Mouse (Mus musculus) MEL (cell line): Measurements from ENCODE around the gene Fyb. TPM values are rescaled to one million over a fixed set of nuclear protein-coding genes. Genes with fewer than 3 reads are reported as not detected.
A peak's percentile ranks its signal among the peaks of the same experiment; 100 is the strongest.

Experiments
- DNase-seq: peaks from one replicate; pipeline ENCODE4 v3.0.0; 2011; ENCODE audit warnings: low read depth, low spot score
- H3K27ac ChIP-seq: 2 replicates; pipeline ENCODE4 v1.5.1; 2012; ENCODE audit warnings: low read depth, mild to moderate bottlenecking, control low read depth, low read length, moderate library complexity; ENCODE audit not compliant: control insufficient read depth
- H3K27me3 ChIP-seq, 2 experiments: fragments of 150-350 bp in 1 of 2; sonication (generic) in 1 of 2; 2 replicates each; pipeline ENCODE4 v1.6.1; 2012; ENCODE audit warnings: low read length in 2 of 2, mild to moderate bottlenecking in 2 of 2, improper control_type of control experiment in 1 of 2, moderate library complexity in 1 of 2; ENCODE audit not compliant: insufficient read depth in 2 of 2, control insufficient read depth in 1 of 2
- H3K36me3 ChIP-seq, 2 experiments: 2 replicates each; pipeline ENCODE4 v1.6.1; 2012 to 2014; ENCODE audit warnings: low read length in 2 of 2, improper control_type of control experiment in 1 of 2, inconsistent platforms in 1 of 2, mild to moderate bottlenecking in 1 of 2; ENCODE audit not compliant: insufficient read depth in 2 of 2, control insufficient read depth in 1 of 2
- H3K4me1 ChIP-seq, 2 experiments: fragments of 150-350 bp in 1 of 2; sonication (generic) in 1 of 2; 2 replicates each; pipeline ENCODE4 v1.6.1; 2012; ENCODE audit warnings: low read length in 2 of 2, improper control_type of control experiment in 1 of 2, mild to moderate bottlenecking in 1 of 2; ENCODE audit not compliant: insufficient read depth in 2 of 2, control insufficient read depth in 1 of 2
- H3K4me3 ChIP-seq, 2 experiments: fragments of 150-350 bp in 1 of 2; sonication (generic) in 1 of 2; 2 replicates each; pipeline ENCODE4 v1.5.1; 2012; ENCODE audit warnings: low read depth in 2 of 2, low read length in 2 of 2, mild to moderate bottlenecking in 2 of 2, moderate library complexity in 2 of 2, control low read depth in 1 of 2, improper control_type of control experiment in 1 of 2; ENCODE audit not compliant: control insufficient read depth in 1 of 2, insufficient read depth in 1 of 2
- H3K79me2 ChIP-seq: 2 replicates; pipeline ENCODE4 v1.6.1; 2012; ENCODE audit warnings: mild to moderate bottlenecking, low read length, moderate library complexity; ENCODE audit not compliant: control insufficient read depth, poor library complexity, insufficient read depth
- H3K9ac ChIP-seq: 2 replicates; pipeline ENCODE4 v1.6.1; 2012; ENCODE audit warnings: low read depth, mild to moderate bottlenecking, control low read depth, low read length, moderate library complexity; ENCODE audit not compliant: control insufficient read depth, poor library complexity, severe bottlenecking
- H3K9me3 ChIP-seq: fragments of 150-350 bp; sonication (generic); replicated peaks from 2 replicates; pipeline ENCODE4 v1.6.1; 2012; ENCODE audit warnings: mild to moderate bottlenecking, low read length, improper control_type of control experiment, moderate library complexity; ENCODE audit not compliant: insufficient read depth
- CHD1 ChIP-seq: IDR thresholded peaks from 2 replicates; pipeline ENCODE4 v1.6.1; 2012; ENCODE audit warnings: low read depth, mild to moderate bottlenecking, inconsistent platforms, low read length, improper control_type of control experiment
- CHD2 ChIP-seq: IDR thresholded peaks from 2 replicates; pipeline ENCODE4 v1.6.1; 2011; ENCODE audit warnings: low read length, improper control_type of control experiment
- E2F4 ChIP-seq: IDR thresholded peaks from 2 replicates; pipeline ENCODE4 v1.6.1; 2011; ENCODE audit warnings: low read depth, low read length, improper control_type of control experiment, borderline replicate concordance
- EP300 ChIP-seq, 2 experiments: IDR thresholded peaks; 2 replicates each; pipeline ENCODE4 v1.6.1; 2011; ENCODE audit warnings: improper control_type of control experiment in 2 of 2, low read length in 2 of 2, low read depth in 1 of 2, mild to moderate bottlenecking in 1 of 2
- ETS1 ChIP-seq: IDR thresholded peaks from 2 replicates; pipeline ENCODE4 v1.6.1; 2012; ENCODE audit warnings: low read depth, mild to moderate bottlenecking, inconsistent platforms, low read length, improper control_type of control experiment, moderate library complexity
- GATA1 ChIP-seq: IDR thresholded peaks from 2 replicates; pipeline ENCODE4 v1.6.1; 2011; ENCODE audit warnings: low read depth, low read length, improper control_type of control experiment
- JUND ChIP-seq: IDR thresholded peaks from 2 replicates; pipeline ENCODE4 v1.6.1; 2011; ENCODE audit warnings: low read depth, mild to moderate bottlenecking, improper control_type of control experiment, low read length
- KAT2A ChIP-seq: conservative IDR thresholded peaks from 2 replicates; pipeline ENCODE4 v1.6.1; 2012; ENCODE audit warnings: low read depth, low read length, improper control_type of control experiment, inconsistent platforms
- MAFK ChIP-seq: IDR thresholded peaks from 2 replicates; pipeline ENCODE4 v1.6.1; 2011; ENCODE audit warnings: low read depth, mild to moderate bottlenecking, low read length, improper control_type of control experiment, borderline replicate concordance
- MAX ChIP-seq: IDR thresholded peaks from 2 replicates; pipeline ENCODE4 v1.6.1; 2011; ENCODE audit warnings: low read length, improper control_type of control experiment
- MAZ ChIP-seq: IDR thresholded peaks from 2 replicates; pipeline ENCODE4 v1.6.1; 2012; ENCODE audit warnings: low read depth, mild to moderate bottlenecking, inconsistent platforms, low read length, improper control_type of control experiment
- MEF2A ChIP-seq: IDR thresholded peaks from 2 replicates; pipeline ENCODE4 v1.6.1; 2014; ENCODE audit warnings: low read depth, mild to moderate bottlenecking, inconsistent platforms, low read length, improper control_type of control experiment; ENCODE audit not compliant: poor library complexity, insufficient replicate concordance, severe bottlenecking; ENCODE audit errors: extremely low read depth
- MYC ChIP-seq: IDR thresholded peaks from 2 replicates; pipeline ENCODE4 v1.6.1; 2011; ENCODE audit warnings: low read depth, mild to moderate bottlenecking, low read length, improper control_type of control experiment, moderate library complexity
- NELFE ChIP-seq: IDR thresholded peaks from 2 replicates; pipeline ENCODE4 v1.6.1; 2011; ENCODE audit warnings: low read depth, low read length, improper control_type of control experiment
- NRF1 ChIP-seq: IDR thresholded peaks from 2 replicates; pipeline ENCODE4 v1.6.1; 2014; ENCODE audit warnings: low read depth, mild to moderate bottlenecking, inconsistent platforms, low read length, improper control_type of control experiment, moderate library complexity; ENCODE audit not compliant: poor library complexity, insufficient read depth, severe bottlenecking
- POLR2A ChIP-seq, 2 experiments: IDR thresholded peaks; 2 replicates each; pipeline ENCODE4 v1.6.1; 2011 to 2012; ENCODE audit warnings: low read length in 2 of 2, mild to moderate bottlenecking in 2 of 2, control low read depth in 1 of 2, improper control_type of control experiment in 1 of 2, low read depth in 1 of 2, moderate library complexity in 1 of 2; ENCODE audit not compliant: control insufficient read depth in 1 of 2, insufficient read depth in 1 of 2, poor library complexity in 1 of 2
- POLR2AphosphoS2 ChIP-seq: IDR thresholded peaks from 2 replicates; pipeline ENCODE4 v1.6.1; 2011; ENCODE audit warnings: low read length, improper control_type of control experiment
- POLR2AphosphoS5 ChIP-seq: IDR thresholded peaks from 2 replicates; pipeline ENCODE4 v1.6.1; 2012; ENCODE audit warnings: low read depth, borderline replicate concordance, mild to moderate bottlenecking, inconsistent platforms, low read length, moderate library complexity, mixed read lengths
- RAD21 ChIP-seq: IDR thresholded peaks from 2 replicates; pipeline ENCODE4 v1.6.1; 2011; ENCODE audit warnings: mild to moderate bottlenecking, low read depth, low read length, improper control_type of control experiment
- SIN3A ChIP-seq: IDR thresholded peaks from 2 replicates; pipeline ENCODE4 v1.6.1; 2012; ENCODE audit warnings: low read length, improper control_type of control experiment, inconsistent platforms
- SMC3 ChIP-seq: IDR thresholded peaks from 2 replicates; pipeline ENCODE4 v1.6.1; 2011; ENCODE audit warnings: low read depth, low read length, improper control_type of control experiment
- TAL1 ChIP-seq: IDR thresholded peaks from 2 replicates; pipeline ENCODE4 v1.6.1; 2012; ENCODE audit warnings: mild to moderate bottlenecking, inconsistent platforms, low read length, moderate library complexity, mixed read lengths
- TBP ChIP-seq: IDR thresholded peaks from 2 replicates; pipeline ENCODE4 v1.8.0; 2011; ENCODE audit warnings: low read depth, low read length, improper control_type of control experiment
- TCF12 ChIP-seq: IDR thresholded peaks from 2 replicates; pipeline ENCODE4 v1.6.1; 2014; ENCODE audit warnings: low read depth, mild to moderate bottlenecking, inconsistent platforms, low read length, improper control_type of control experiment, moderate library complexity
- USF1 ChIP-seq: IDR thresholded peaks from 2 replicates; pipeline ENCODE4 v1.6.1; 2014; ENCODE audit warnings: low read depth, mild to moderate bottlenecking, inconsistent platforms, low read length, improper control_type of control experiment, moderate library complexity
- ZC3H11A ChIP-seq: IDR thresholded peaks from 2 replicates; pipeline ENCODE4 v1.6.1; 2012; ENCODE audit warnings: low read depth, mild to moderate bottlenecking, inconsistent platforms, low read length, improper control_type of control experiment
- ZKSCAN1 ChIP-seq: IDR thresholded peaks from 2 replicates; pipeline ENCODE4 v1.6.1; 2012; ENCODE audit warnings: low read depth, mild to moderate bottlenecking, inconsistent platforms, low read length, improper control_type of control experiment, moderate library complexity
- polyA plus RNA-seq, 2 experiments: library from polyadenylated mRNA; stranded (reverse) in 1 of 2; unstranded in 1 of 2; fragments of >175 nt in 1 of 2; fragments of >200 nt in 1 of 2; gene quantifications; 2 replicates each; pipeline versions ENCODE4 v1.2.1 to v1.2.4; 2012; ENCODE audit warnings: low replicate concordance in 2 of 2, low read depth in 1 of 2; ENCODE audit not compliant: insufficient read length in 2 of 2, insufficient read depth in 1 of 2, missing spikeins in 1 of 2
- total RNA-seq: library from RNA; depleted of rRNA; stranded (reverse); fragments of 300-350 nt; gene quantifications from 2 replicates; pipeline ENCODE4 v1.2.3, GENCODE M21; 2012

Fyb gene
- total and polyA plus RNA-seq, 3 experiments: 175 to 208 TPM; not detected in 1

DNA sequence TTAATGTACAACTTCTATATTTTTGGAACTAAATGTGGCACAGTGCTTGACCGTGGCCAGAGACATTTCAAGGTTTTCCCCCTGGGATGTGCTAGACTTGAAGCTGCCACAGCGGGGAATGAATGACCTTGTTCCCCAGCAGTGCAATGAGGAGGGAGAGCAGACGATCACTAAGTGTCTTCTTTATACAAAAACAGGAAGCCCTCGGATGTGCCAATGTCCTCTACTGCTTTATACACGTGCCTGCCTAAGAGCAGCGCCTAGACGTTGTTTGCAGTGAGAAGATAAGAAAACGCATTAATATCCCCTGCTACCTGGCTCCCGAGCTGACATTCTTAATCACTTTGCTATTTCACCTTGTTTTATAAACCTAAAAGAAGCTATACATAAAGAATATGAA, 55.3 kb downstream of the Fyb start (continued):
- TF ChIP-seq ZC3H11A (no peak), MEF2A (no peak), SIN3A (peak; percentile 73), TAL1 (peak; percentile 39), MAZ (no peak), NRF1 (no peak), NELFE (no peak), POLR2A (IDR thresholded peaks at IDR 0.05; ENCODE audit: control insufficient read depth in 1 of 2, insufficient read depth in 1 of 2, low read depth in 1 of 2, low read length in 2 of 2, poor library complexity in 1 of 2) (peak in 1 of 2 experiments; percentile 23; a peak in 1 of 4 replicates), TCF12 (peak; percentile 51; the same call in 1 of the 2 replicates), SMC3 (no peak), E2F4 (no peak), KAT2A (no peak), TBP (peak; percentile 63)

GRCm38 (mm10) chr15:6578654-6579053, 56.0 kb downstream of the Fyb start:
- peak overlapping the region; percentile 71 to 72 for H3K4me3 ChIP-seq
- peak overlapping the region; percentile 57 for H3K27ac ChIP-seq
- H3K36me3 ChIP-seq: peaks cover 0 to 16% of the 10 kb centered on the region in 2 experiments; a peak in 2 of 4 replicates
- peaks cover 4 to 13% of the 10 kb centered on the region in 2 experiments for H3K4me1 ChIP-seq
- peak overlapping the region; percentile 75 for H3K9ac ChIP-seq
- H3K9me3 ChIP-seq: no peaks in the 10 kb centered on the region
- TF ChIP-seq JUND (peak; percentile 87), POLR2AphosphoS2 (no peak)
- DNase-seq: peak; percentile 52
- no peaks in the 10 kb centered on the region for H3K27me3 ChIP-seq
- H3K79me2 ChIP-seq: peaks cover 1% of the 10 kb centered on the region; the same call in 1 of the 2 replicates

- H3K36me3 ChIP-seq: peaks cover 0 to 21% of the 10 kb centered on the region in 2 experiments; a peak in 2 of 4 replicates
- H3K4me1 ChIP-seq: peaks cover 4 to 17% of the 10 kb centered on the region in 2 experiments
- peak overlapping the region; percentile 71 to 72 for H3K4me3 ChIP-seq
- DNase-seq: peak; percentile 71
- H3K9me3 ChIP-seq: no peaks in the 10 kb centered on the region
- H3K9ac ChIP-seq: peak overlapping the region; percentile 75
- peak overlapping the region; percentile 89 for H3K27ac ChIP-seq
- H3K27me3 ChIP-seq: no peaks in the 10 kb centered on the region
- H3K79me2 ChIP-seq: peaks cover 1% of the 10 kb centered on the region; the same call in 1 of the 2 replicates
- TF ChIP-seq POLR2AphosphoS5 (no peak), POLR2A (IDR thresholded peaks at IDR 0.05; ENCODE audit: control insufficient read depth in 1 of 2, insufficient read depth in 1 of 2, low read depth in 1 of 2, low read length in 2 of 2, poor library complexity in 1 of 2) (peak in 1 of 2 experiments; percentile 43; a peak in 1 of 4 replicates), EP300 (IDR thresholded peaks at IDR 0.05; ENCODE audit: low read depth in 1 of 2, low read length in 2 of 2) (peak in 1 of 2 experiments; percentile 11; a peak in 2 of 4 replicates), KAT2A (no peak), E2F4 (no peak), MYC (no peak), TCF12 (peak; percentile 25; the same call in 1 of the 2 replicates), JUND (no peak), TAL1 (no peak), USF1 (no peak), ZC3H11A (no peak), NELFE (peak; percentile 41), SMC3 (no peak), MEF2A (no peak), ETS1 (peak; percentile 35), GATA1 (peak; percentile 42; the same call in 1 of the 2 replicates), CHD1 (peak; percentile 77; the same call in 1 of the 2 replicates), ZKSCAN1 (no peak), CHD2 (no peak), MAFK (no peak), POLR2AphosphoS2 (no peak), RAD21 (no peak), MAX (peak; percentile 57)
These were observed 56.6 kb downstream of the Fyb start for GRCm38 (mm10) chr15:6579194-6579768.
